Mouse (Mus musculus) activated CD4-positive, CD25-positive, alpha-beta regulatory T cell, adult 4 months (primary cell): ENCODE measurements at regions not wholly inside any gene's neighbourhood (a gene's known extent, or its start where the extent isn't known, plus 50 kb on each side); places are given as distances from the start of the nearest gene placed in this dataset.
"Not testable (repeated sequence)": the region's sequence is repeated elsewhere in the genome, so short reads cannot be mapped to it uniquely, and the experiment has no call there.

Experiments used
- ATAC-seq: one replicate; pipeline ENCODE4 v1.8.0; 2017

DNA sequence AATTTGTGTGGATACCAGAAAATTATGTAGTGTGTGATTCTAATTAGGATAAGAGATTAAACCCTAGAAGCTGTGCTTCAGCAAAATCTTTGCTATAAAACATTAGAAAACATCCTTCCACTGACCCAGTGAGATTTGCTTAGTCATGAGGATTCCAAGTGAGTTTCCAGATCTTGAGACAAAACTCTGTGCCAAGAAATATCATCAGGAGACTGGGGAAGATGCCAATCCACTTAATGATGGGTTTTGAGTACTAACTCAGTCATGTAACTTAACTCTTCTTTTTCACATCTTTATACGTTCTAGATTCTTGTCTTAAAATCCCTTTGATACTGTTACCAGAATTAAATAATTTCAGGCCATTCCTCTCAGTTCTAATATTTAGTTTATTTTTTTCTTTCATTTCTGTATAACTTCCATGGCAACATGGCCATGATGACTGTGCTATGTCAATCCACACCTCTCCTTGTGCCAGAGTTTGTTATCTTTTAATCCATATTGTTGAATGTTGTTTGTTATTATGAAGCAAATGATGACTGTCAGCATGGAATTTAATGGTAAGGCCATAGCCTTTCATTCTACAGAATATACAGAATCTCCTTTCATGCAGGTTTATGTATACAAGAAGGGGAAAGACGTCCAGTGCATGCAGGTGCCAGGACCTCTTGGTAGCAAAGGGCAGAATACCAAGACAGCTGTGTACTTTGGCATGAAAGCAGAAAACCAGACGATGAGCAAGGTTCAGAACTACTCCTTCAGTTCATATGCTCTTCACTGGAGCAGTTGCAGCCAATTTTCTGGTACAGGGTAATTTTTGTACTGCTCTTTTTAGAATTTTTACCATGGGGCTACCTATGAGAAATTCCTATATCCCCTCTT lies 599.7 kb upstream of the Adamts5 start:
- ATAC-seq: no peak

DNA sequence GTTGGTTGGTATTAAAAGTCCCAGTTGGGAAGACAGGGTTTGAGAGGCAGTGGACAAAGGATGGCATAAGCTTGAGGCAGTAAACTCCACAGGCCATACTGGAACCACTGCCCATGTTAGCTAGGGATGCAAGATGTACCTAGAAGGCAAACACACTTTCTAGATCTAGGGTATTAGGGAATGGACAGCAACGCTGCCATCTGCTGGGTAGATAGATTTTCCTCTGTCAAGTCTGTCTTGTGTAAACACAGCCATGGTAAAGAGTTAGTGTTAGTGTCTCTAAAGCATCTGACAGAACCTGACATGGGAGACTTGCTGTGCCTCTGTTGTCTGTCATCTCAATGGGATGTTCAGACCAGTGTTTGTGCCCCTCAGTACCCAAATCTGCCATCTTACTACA lies 573.5 kb upstream of the Adamts5 start:
- no peak for ATAC-seq

DNA sequence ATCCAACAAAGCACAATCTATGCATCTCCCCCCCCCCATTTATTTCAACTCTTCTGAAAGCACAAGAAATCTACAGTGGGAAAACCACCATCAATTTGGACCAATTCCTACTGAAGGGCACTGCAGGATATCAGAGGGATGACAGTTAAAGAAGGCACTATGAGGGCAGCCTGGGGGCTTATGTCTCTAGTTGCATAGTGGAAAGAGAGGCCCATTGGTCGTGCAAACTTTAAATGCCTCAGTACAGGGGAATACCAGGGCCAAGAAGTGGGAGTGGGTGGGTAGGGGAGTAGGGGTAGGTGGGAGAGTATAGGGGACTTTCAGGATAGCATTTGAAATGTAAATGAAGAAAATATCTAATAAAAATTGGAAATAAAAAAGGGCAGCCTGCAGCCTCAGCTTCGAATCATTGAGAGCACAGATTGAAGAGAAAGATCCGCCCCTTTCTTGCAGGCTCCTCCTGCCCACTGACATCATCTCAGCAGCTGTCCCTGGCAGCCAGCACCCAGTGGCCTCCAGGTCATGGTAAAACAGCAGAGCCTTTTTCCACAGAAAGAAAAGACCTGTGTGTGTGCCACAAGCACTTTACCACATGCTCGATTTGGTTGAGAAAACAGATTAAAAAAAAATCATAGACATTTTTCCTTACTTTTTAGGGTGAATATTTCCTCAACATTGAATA lies 571.6 kb upstream of the Adamts5 start:
- ATAC-seq: no peak

DNA sequence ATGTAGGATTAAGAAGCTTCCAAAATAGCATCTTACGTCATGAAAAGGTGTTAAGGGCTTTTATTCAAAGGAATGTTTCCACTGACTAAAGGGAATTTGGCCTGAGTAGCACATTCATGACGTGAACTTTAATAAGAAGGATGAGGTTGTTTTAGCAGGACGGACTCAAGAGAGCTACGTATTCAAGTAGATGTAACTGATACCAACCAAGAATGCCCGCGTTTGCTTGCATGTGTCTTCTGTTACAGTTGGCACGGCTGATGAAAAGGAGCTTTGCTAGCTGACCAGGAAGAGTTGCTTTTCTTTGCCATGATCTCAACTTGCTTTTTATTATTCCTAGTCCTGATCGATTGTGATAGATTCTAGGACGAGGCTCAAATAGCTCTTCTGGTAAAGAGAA lies 559.4 kb upstream of the Adamts5 start:
- no peak for ATAC-seq

DNA sequence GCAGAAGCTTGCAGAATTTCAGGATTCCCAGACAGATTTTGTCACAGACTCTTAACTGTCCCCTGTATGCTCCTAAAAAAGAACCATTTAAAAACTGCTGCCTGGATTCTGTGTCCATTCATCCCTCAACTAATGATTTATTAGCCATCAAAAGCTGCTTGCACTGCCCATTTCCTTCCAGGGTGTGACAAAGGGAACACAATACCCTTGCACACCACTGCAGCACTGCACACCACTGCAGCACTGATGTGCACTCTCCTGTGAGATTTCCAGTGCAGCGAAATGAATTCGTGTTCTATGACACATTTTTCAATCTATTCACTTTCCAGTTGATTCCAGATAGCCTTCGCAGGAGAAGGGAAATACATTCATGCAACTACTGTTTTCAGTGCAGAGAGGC lies 555.0 kb upstream of the Adamts5 start:
- ATAC-seq: no peak

DNA sequence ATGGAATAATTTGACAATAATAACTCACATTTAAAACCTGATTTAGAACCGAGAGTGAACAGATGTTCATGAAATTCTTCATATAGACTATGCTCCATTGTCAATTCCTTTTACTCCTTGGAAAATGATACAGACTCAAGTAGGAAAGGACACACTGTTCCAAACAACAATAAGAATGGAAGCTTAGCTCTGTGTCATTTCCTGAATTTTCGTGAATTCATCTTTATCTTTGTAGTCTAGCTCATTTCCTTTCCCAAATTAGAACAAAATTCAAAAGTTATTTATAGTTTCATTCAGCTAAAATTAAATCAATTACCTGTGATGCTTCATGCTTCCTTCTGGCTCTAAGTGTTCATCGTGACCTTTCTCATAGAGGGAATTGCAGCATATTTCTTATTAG lies 553.2 kb upstream of the Adamts5 start:
- ATAC-seq: no peak

DNA sequence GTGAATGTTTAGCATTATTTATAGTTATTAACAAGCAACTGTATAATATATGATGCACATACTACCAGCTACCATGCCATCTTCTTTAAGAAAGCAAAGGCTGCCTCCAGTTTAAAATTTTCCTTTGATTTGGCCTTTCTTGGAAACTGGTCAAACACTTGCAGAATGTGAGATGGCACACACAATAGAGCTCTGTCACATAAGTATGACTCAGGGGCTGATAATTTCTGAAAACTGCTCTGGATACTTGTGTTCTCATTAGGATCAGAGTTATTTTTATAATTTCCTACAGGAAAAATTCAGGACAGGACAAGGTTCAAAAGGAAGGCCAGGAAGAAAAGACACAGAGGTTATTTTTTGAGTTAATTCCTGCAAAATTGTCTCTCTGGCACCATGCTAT lies 552.4 kb upstream of the Adamts5 start:
- ATAC-seq: no peak

DNA sequence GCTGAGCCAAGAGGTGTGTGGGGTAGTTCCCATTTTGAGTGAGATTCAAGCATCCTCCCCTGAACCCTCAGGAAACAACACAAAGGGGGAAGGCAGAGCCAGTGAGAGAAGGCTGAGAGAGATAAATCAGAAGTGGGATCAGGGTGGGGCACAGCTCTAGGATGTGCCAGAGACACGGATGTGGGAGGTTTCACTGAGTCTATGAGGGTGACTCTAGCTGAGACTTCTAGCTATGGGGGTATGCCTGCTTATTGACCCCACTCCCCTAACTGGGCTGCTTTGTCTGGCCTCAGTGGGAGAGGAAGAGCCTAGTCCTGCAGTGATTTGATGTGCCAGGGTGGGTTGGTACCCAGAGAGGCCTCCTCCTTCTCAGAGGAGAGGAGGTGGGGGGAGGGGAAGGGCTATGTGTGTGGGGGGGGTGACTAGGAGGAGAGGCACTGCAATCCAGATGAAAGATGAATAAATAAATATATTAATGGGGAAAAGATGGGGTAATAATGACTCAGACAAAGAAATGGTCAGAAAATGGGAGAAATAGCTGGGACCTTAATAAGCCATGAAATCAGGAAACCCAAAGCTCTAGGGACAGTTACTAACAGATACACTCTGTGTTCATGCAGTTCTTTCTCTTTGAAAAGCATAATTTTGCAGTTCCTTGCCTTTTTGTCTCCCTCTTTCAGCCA lies 547.0 kb upstream of the Adamts5 start:
- ATAC-seq: no peak

DNA sequence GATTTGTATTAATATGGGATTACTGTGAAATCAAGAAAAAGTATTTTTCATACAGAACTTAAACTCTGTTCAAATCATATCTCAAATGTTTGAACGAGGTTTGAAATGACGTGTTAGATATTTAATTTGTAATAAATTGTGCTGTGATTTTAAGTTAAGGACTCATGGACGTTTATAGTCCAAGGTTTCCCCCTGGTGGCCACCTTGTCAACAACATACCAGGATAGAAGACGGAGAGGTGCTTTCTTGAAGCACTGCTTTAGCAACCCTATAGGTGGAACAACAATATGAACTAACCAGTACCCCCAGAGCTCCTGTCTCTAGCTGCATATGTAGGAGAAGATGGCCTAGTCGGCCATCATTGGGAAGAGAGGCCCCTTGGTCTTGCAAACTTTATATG lies 517.8 kb upstream of the Adamts5 start:
- ATAC-seq: not testable (repeated sequence)

DNA sequence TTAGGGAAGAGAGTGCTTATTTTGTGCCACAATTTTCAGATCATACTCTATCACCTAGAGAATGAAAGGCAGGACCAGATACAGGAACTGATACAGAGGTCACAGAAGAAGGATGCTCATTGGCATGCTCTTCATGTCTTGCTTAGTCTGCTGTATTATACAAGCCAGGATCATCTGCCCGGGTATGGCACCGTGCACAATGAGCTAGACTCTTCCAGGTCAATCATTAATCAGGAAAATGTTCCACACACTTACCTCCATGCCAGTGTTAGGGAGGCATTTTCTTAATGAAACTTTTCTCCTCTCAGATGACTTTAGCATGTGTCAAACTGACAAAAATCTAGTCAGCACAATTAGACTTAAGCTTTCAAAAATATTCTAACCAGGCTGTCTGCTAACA lies 502.7 kb upstream of the Adamts5 start:
- ATAC-seq: no peak

DNA sequence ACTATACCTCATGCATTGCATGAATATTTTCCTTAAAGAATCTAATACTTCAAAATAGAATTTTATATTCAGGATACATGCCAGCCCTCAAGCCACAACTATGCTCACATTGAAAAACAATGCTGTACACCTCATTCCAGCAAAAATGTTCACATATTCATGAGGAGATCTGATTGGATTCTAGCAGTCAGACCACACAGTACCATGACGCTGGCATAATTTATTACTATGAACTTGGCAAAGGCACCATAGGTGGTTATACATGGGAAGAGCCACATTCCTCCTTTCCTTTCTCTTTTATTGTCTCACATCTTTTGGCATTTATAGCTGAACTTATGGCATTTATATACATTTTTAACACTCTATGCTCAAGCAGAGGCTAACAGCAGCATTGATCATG lies 499.8 kb upstream of the Adamts5 start:
- ATAC-seq: no peak

DNA sequence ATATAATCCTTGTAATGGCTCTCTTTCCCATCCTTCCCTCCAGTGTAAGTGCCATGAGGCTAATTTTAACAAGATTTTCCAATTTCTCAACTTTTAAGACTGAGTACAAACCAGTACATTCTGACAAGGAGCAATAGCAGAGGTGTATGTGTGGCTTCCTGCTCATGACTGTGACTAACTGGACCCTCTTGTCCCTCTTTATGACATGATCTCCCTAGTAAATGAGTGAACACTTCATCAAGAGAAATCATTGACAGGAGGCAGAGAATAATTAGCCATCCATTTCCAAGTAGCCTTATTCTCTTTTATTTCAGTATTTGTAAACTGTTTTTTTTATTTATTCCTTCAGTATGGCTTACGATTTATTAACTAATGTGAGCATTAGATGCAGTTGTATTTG lies 497.7 kb upstream of the Adamts5 start:
- no peak for ATAC-seq

DNA sequence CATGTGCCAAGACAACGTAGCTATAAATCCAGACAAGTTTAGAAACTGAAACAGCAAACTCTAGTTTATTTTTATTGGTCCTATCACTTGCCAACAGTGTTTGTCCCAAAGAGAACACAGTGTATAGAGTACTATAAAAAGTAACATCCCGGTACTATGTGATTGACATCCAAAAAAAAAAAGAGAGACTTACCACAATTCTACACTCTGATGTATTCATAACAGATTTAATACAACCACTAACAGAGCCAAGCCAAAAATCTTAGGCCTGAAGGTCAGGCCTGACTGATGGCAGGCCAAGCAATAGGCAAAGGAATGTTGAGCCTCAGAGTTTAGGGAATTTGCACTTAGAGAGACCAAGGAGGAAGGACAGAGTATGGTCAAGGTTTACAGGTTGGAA lies 495.9 kb upstream of the Adamts5 start:
- no peak for ATAC-seq

DNA sequence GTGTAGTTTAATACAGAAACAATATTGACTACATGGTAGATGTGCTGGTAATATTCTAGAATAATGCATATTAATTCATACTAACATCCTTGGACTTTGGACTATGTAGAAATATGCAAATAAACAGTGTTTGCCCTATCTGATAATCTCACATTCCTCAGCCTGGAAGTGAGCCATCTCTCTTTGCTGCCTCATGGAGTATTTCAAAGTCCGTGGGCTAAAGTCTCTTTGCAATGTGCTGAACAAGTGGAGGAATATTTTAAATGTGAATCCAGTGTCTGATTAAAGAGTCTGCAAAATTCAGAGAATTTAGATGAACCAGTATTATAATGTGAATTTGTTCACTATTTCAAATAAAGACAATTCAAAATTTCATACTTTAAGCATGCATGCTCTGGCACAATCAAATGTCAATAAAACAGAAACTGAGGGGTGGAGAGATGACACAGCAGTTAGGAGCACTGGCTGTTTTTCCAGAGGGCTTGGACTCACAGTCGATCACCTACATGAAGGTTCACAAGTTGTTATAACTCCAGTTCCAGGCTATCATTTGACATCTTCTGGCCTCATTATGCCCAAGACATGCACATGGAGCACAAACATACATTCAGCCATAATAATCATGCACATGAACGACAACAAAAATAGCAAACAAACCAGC lies 487.6 kb upstream of the Adamts5 start:
- ATAC-seq: no peak

DNA sequence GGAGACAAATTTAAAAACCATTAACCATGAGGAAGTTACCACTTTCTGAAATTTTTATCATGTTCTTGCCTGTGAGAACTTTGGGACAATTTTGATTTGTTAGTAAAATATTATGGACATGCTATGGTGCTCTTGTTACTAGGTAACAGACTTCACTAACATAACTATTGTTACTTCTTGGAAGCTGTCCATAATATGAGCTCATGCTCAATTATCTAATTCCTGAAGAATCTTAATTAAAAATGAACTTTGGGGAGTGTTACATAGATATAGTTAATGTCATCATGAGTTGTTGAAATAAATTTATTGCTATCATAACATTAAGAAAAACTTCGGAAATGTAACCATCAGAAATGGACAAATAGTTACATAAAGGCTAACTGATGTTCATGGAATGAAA lies 486.5 kb upstream of the Adamts5 start:
- ATAC-seq: no peak

DNA sequence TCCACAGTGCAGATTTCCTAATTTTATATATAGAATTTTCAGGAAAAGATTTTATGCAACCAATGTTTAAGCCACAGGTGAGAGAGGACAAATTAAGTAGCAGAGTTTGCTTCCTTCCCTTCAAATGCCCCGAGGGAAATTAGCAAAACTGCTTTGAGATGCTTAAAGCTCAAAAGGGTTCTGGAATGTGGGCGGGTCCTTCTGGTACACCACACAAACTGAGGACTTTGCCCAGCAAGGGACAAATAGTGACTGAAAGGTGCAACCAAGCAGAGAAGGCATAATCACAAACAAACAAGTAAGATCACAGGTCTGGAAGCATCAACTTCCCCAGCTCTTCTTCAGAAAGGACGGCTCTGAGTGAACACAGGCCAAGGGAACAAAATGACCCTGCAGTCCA lies 476.4 kb upstream of the Adamts5 start:
- no peak for ATAC-seq

DNA sequence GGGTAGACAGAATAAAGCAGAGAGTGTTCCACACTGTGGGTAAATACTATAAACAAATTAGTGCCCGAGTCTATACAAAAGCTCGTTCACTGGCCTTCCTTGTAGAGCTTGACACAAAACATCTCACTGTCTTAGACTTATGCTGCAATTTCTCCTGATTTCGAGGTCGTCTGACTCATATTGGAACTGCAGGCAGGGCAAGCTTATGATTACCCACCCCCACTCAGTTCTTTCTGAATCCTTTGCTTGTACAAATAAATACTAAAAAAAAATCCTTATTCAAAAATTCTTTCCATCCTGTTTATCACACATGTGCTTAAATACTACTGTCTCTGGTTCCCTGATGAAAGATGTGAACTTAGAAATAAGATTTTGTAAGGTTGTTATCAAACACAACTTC lies 470.0 kb upstream of the Adamts5 start:
- no peak for ATAC-seq

DNA sequence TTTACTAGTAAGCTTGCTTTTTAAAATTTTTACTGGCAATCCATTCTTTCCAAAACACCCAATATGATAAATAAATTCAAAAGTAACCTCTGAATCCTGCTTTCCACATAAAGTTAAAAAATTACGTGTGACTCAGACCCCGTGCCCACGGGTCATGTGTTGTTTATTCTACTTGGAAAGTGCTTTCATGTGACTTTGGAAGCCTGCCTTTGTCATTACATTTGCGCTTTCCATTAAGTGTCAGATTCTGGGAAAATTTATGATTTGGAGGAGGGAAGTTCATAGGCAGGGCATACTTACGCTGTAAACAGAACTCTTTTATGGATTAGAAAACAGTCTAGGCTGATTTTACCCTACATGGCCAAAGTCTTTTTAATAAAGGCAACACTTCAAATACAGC lies 466.8 kb upstream of the Adamts5 start:
- no peak for ATAC-seq

DNA sequence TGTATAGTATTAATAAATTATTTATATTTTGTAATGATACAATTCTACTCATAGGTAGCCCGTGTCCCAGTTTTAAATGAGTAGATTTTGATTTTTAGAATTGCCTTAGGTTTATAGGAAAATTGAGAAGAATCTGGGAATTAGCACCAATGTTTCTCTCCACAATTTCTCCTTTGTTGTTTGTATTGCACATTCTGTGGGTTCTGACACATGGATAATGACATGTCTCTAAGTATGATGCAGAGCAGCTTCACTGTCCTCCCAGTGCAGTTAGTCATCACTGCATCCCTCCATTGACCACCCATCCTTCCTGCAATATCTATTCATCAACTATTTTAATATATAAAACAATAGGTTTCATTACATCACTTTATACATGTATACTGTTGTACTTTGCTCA lies 464.6 kb upstream of the Adamts5 start:
- no peak for ATAC-seq

DNA sequence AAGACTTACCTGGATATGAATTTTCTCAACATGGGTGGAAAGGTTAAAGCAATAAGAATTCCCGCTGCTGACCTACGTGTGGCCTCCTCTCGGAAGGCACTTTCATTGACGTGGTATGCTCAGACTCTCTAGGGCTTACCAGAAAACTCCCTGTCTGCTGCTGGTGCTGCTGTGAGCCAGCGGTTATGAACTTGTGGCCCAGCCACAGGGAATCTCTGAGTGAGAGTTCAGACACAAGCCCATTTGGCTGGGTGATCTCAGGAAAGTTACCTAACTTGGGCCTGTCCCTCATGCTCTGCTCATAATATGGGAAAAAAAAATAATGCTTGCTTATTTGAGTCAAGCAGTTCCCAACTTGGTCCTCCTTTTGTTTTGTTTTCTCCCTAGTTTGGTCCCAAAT lies 459.5 kb upstream of the Adamts5 start:
- ATAC-seq: no peak

DNA sequence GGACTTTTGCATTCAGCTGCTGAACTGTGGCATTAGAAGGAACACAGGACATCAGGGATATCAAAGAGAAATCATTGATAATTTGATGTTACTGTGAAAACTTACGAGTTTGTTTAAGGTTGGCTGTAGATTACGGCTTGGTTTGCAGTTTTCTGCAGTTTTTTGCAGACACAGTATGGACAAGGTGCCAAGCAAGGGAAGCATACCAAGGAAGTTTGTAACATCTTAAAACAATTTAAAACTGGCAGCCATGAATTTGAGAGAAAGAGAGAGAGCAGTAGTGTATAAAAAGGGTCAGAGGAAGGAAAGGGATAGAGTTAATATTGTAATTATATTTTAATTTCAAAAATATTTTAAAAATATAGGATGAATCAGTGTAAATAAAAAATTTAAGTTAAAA lies 453.4 kb upstream of the Adamts5 start:
- no peak for ATAC-seq

DNA sequence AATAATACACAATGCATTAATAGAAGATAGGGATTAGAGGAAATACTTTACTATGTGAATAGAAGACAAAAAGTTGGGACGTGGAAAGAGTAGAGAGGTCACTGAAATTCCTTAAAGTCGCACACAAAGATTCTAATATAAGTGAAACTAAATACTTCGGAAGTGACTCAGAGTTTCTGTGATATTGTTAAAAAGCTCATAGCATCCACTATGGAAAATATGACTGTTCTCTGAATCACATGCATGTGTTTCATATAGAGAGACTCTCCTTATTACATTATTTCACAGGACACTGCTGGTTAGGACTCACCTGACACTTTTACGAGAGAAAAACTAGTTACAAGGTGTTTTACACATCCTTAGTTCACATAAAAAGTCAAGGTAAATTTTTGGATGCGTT lies 446.1 kb upstream of the Adamts5 start:
- no peak for ATAC-seq

DNA sequence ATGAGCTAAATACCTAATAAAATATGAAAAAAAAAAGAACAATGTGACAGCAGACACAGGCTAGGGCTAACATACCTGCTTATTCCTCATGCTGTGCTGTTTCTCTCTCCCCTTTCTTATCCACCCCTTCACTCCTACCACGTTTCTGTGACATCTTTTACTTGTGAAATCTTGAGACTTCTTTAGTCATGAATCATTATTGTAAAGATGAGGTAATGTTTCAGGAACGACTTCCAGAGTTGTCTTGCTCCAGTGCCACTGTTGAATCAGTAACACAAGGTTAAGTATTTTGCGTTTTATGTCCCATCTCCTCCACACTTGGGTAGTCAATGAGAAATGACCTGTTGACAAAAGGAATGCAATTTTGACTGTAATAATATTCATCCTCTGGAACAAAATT lies 445.3 kb upstream of the Adamts5 start:
- no peak for ATAC-seq
